Comparison of ENCODE assay signal across 11 mouse cellular contexts in genomic region chr9:79599395-79600236, GRCm38 (mm10).
DNase-seq lines count a peak whose midpoint lies in the region; ATAC-seq and TF ChIP-seq lines count a peak whose summit lies in the region.
"Had no signal": no experiment of that assay in that cellular context is flagged by ENCODE, and none has a peak within 500 bp of the region (broad histone marks: within the 10 kb centered on the region; RNA-seq: fewer than 3 reads in every experiment).

No protein-coding gene starts in this region.

- H3K36me3 ChIP-seq in forebrain, embryonic 11.5 days (ENCODE audit: control insufficient read depth, insufficient read depth, low read length), result no peaks in the 10 kb centered on the region
- H3K36me3 ChIP-seq in hindbrain, embryonic 16.5 days (ENCODE audit: control insufficient read depth, insufficient read depth, low read length), result no peaks in the 10 kb centered on the region
- H3K36me3 ChIP-seq in midbrain, embryonic 14.5 days (ENCODE audit: control insufficient read depth, insufficient read depth, low read length), result no peaks in the 10 kb centered on the region

- peak overlapping the region; percentile 32; the same call in 1 of the 2 replicates for H3K27ac ChIP-seq in layer of hippocampus, adult 2 months
- no peak overlapping the region for H3K27ac ChIP-seq in forebrain, embryonic 11.5 days (ENCODE audit: low read depth, low read length)
- peak overlapping the region; percentile 51 for H3K27ac ChIP-seq in hindbrain, embryonic 16.5 days (ENCODE audit: low read depth, low read length)
- no peak overlapping the region for H3K27ac ChIP-seq in midbrain, embryonic 14.5 days (replicated peaks; ENCODE audit: low read depth, low read length)
- H3K27ac ChIP-seq in left cerebral cortex, adult 2 months, result no peak overlapping the region

- no peak overlapping the region; the same call in 1 of the 2 replicates for H3K4me3 ChIP-seq in layer of hippocampus, adult 2 months
- no peak overlapping the region for H3K4me3 ChIP-seq in forebrain, embryonic 11.5 days (ENCODE audit: low read depth, low read length)
- no peak overlapping the region for H3K4me3 ChIP-seq in hindbrain, embryonic 16.5 days (ENCODE audit: low read length)
- no peak overlapping the region for H3K4me3 ChIP-seq in midbrain, embryonic 14.5 days (replicated peaks; ENCODE audit: low read depth, low read length)
- no peak overlapping the region for H3K4me3 ChIP-seq in left cerebral cortex, adult 2 months

- ATAC-seq in forebrain, embryonic 11.5 days (replicated peaks; ENCODE audit: low FRiP score), result peak; percentile 71; the same call in 1 of the 2 replicates
- ATAC-seq in hindbrain, embryonic 16.5 days, result peak; percentile 88
- ATAC-seq in midbrain, embryonic 14.5 days (ENCODE audit: low FRiP score, low TSS enrichment), result no peak

- intact Hi-C loops in left cerebral cortex, adult 2 months (cut with DNase I), result no loop called here

- peaks cover 5% of the 10 kb centered on the region for H3K4me1 ChIP-seq in forebrain, embryonic 11.5 days (replicated peaks; ENCODE audit: control insufficient read depth, insufficient read depth, low read length)
- H3K4me1 ChIP-seq in hindbrain, embryonic 16.5 days (ENCODE audit: control insufficient read depth, insufficient read depth, low read depth, low read length), result no peaks in the 10 kb centered on the region
- no peaks in the 10 kb centered on the region for H3K4me1 ChIP-seq in midbrain, embryonic 14.5 days (ENCODE audit: control insufficient read depth, insufficient read depth, low read length)

- no peak overlapping the region for H3K9ac ChIP-seq in forebrain, embryonic 11.5 days (ENCODE audit: low read length)
- H3K9ac ChIP-seq in hindbrain, embryonic 16.5 days (ENCODE audit: low read depth, low read length), result no peak overlapping the region
- no peak overlapping the region for H3K9ac ChIP-seq in midbrain, embryonic 14.5 days (replicated peaks; ENCODE audit: low read length)

- DNase-seq in layer of hippocampus, adult 2 months (ENCODE audit: low spot score in 2 of 2), result no peak
- no peak for DNase-seq in layer of hippocampus, adult 11-12 months (ENCODE audit: low spot score)
- DNase-seq in forebrain, embryonic 11.5 days (ENCODE audit: low spot score), result peak; percentile 53
- DNase-seq in midbrain, embryonic 14.5 days, result peak; percentile 35
- DNase-seq in lung, postnatal 25 days (ENCODE audit: low spot score), result no peak
- DNase-seq in left cerebral cortex, adult 2 months (ENCODE audit: extremely low spot score in 1 of 2, low spot score in 2 of 2), result no peak
- DNase-seq: adrenal gland, adult 2 months; cerebellum, postnatal 25 days; lung, adult 18-20 months; thymus, postnatal 14 days had no signal

- 78% methylated on average over 20 of the region's 20 CpGs for WGBS in forebrain, embryonic 11.5 days
- 58% methylated on average over 20 of the region's 20 CpGs for WGBS in hindbrain, embryonic 16.5 days
- WGBS in midbrain, embryonic 14.5 days, result 83% methylated on average over 20 of the region's 20 CpGs

- peaks cover 4% of the 10 kb centered on the region; the same call in 1 of the 2 replicates for H3K27me3 ChIP-seq in forebrain, embryonic 11.5 days (ENCODE audit: control insufficient read depth, insufficient read depth, low read length)
- H3K27me3 ChIP-seq in hindbrain, embryonic 16.5 days (replicated peaks; ENCODE audit: control insufficient read depth, insufficient read depth, low read length), result no peaks in the 10 kb centered on the region
- no peaks in the 10 kb centered on the region for H3K27me3 ChIP-seq in midbrain, embryonic 14.5 days (ENCODE audit: control insufficient read depth, insufficient read depth, low read length)

- no peak overlapping the region for H3K4me2 ChIP-seq in forebrain, embryonic 11.5 days (ENCODE audit: low read depth, low read length, severe bottlenecking)
- H3K4me2 ChIP-seq in hindbrain, embryonic 16.5 days (ENCODE audit: low read length), result peak overlapping the region; percentile 4; the same call in 1 of the 2 replicates
- no peak overlapping the region for H3K4me2 ChIP-seq in midbrain, embryonic 14.5 days (ENCODE audit: low read length)

- TF ChIP-seq CTCF in layer of hippocampus, adult 2 months (conservative IDR thresholded peaks at IDR 0.05), result no peak
- TF ChIP-seq CTCF in left cerebral cortex, adult 2 months (IDR thresholded peaks at IDR 0.05), result no peak

- H3K9me3 ChIP-seq in forebrain, embryonic 11.5 days (ENCODE audit: control insufficient read depth, low read length), result no peaks in the 10 kb centered on the region
- no peaks in the 10 kb centered on the region for H3K9me3 ChIP-seq in hindbrain, embryonic 16.5 days (ENCODE audit: control insufficient read depth, low read length)
- H3K9me3 ChIP-seq in midbrain, embryonic 14.5 days (ENCODE audit: control insufficient read depth, low read length), result no peaks in the 10 kb centered on the region

Comparison
In these comparisons a context has a peak if more than half of its experiments do, and no peak if none do; other contexts are left out.
1. DNase-seq: peak in forebrain, embryonic 11.5 days (single experiment) and midbrain, embryonic 14.5 days (single experiment); none in layer of hippocampus, adult 2 months (0 of 2), layer of hippocampus, adult 11-12 months (single experiment), lung, postnatal 25 days (single experiment) and left cerebral cortex, adult 2 months (0 of 2).
2. H3K27ac ChIP-seq: peak in layer of hippocampus, adult 2 months (single experiment) and hindbrain, embryonic 16.5 days (single experiment); none in forebrain, embryonic 11.5 days (single experiment), midbrain, embryonic 14.5 days (single experiment) and left cerebral cortex, adult 2 months (single experiment).